ENCODE assay signal across 9 mouse cellular contexts in genomic region chr17:84959665-84960020, GRCm38 (mm10). TPM values are rescaled to one million over a fixed set of nuclear protein-coding genes. Genes with fewer than 3 reads are reported as not detected.
DNase-seq lines count a peak whose midpoint lies in the region; ATAC-seq and TF ChIP-seq lines count a peak whose summit lies in the region.
"Had no signal": no experiment of that assay in that cellular context is flagged by ENCODE, and none has a peak within 500 bp of the region (broad histone marks: within the 10 kb centered on the region; RNA-seq: fewer than 3 reads in every experiment).

No protein-coding gene starts in this region.

- H3K27ac ChIP-seq in left cerebral cortex, adult 2 months: peak overlapping the region; percentile 33; the same call in 1 of the 2 replicates
- no peak overlapping the region for H3K27ac ChIP-seq in embryonic facial prominence, embryonic 15.5 days (replicated peaks)
- H3K27ac ChIP-seq in intestine, embryonic 15.5 days: no peak overlapping the region

- 51% methylated on average over 3 of the region's 3 CpGs for WGBS in embryonic facial prominence, embryonic 15.5 days
- WGBS in intestine, embryonic 15.5 days: 29% methylated on average over 3 of the region's 3 CpGs

- H3ac ChIP-seq in myocyte (ENCODE audit: control insufficient read depth, insufficient read length): no peak overlapping the region

- H3K4me1 ChIP-seq in embryonic facial prominence, embryonic 15.5 days: peaks cover 21% of the 10 kb centered on the region
- peaks cover 6% of the 10 kb centered on the region for H3K4me1 ChIP-seq in intestine, embryonic 15.5 days (replicated peaks)

- TF ChIP-seq CTCF in left cerebral cortex, adult 2 months (IDR thresholded peaks at IDR 0.05): no peak

- ATAC-seq in embryonic facial prominence, embryonic 15.5 days (ENCODE audit: insufficient number of reproducible peaks, low FRiP score, low TSS enrichment, low read depth): no peak
- ATAC-seq in intestine, embryonic 15.5 days: no peak

- no peak for TF ChIP-seq POLR2A in myocyte (IDR thresholded peaks at IDR 0.05; ENCODE audit: insufficient read length, low read depth)

- intact Hi-C loops in left cerebral cortex, adult 2 months (cut with DNase I): no loop called here

- H3K4me2 ChIP-seq in embryonic facial prominence, embryonic 15.5 days (replicated peaks): peak overlapping the region; percentile 53
- peak overlapping the region; percentile 58 for H3K4me2 ChIP-seq in intestine, embryonic 15.5 days (replicated peaks)
- H3K4me2 ChIP-seq in myocyte (ENCODE audit: low read depth): peak overlapping the region; percentile 76

- H3K4me3 ChIP-seq in left cerebral cortex, adult 2 months: peak overlapping the region; percentile 93
- peak overlapping the region; percentile 91 for H3K4me3 ChIP-seq in embryonic facial prominence, embryonic 15.5 days (replicated peaks)
- peak overlapping the region; percentile 98 for H3K4me3 ChIP-seq in intestine, embryonic 15.5 days (replicated peaks)
- H3K4me3 ChIP-seq in myocyte: peak overlapping the region; percentile 61

- DNase-seq in left cerebral cortex, adult 2 months (ENCODE audit: extremely low spot score in 1 of 2, low spot score in 2 of 2): no peak
- DNase-seq in left cerebral cortex, adult 11 months (ENCODE audit: low spot score): no peak
- no peak for DNase-seq in right cerebral cortex, postnatal 10 days (ENCODE audit: low spot score in 2 of 2)
- DNase-seq in yolk sac, embryonic 10.5 days (ENCODE audit: low spot score): no peak
- no peak for DNase-seq in layer of hippocampus, postnatal 25 days (ENCODE audit: extremely low spot score in 1 of 2, low spot score in 1 of 2)
- DNase-seq: thymus, postnatal 25 days had no signal

- no peaks in the 10 kb centered on the region for H3K36me3 ChIP-seq in embryonic facial prominence, embryonic 15.5 days
- no peaks in the 10 kb centered on the region for H3K36me3 ChIP-seq in intestine, embryonic 15.5 days
- H3K36me3 ChIP-seq in myocyte (ENCODE audit: control insufficient read depth, insufficient read depth): peaks cover 3% of the 10 kb centered on the region

- peaks cover 64% of the 10 kb centered on the region for H3K79me2 ChIP-seq in myocyte (ENCODE audit: control insufficient read depth, insufficient read depth)

- H3K27me3 ChIP-seq in embryonic facial prominence, embryonic 15.5 days: no peaks in the 10 kb centered on the region
- no peaks in the 10 kb centered on the region for H3K27me3 ChIP-seq in intestine, embryonic 15.5 days (replicated peaks)
- no peaks in the 10 kb centered on the region for H3K27me3 ChIP-seq in myocyte (ENCODE audit: control insufficient read depth, insufficient read depth, insufficient read length)

- no peaks in the 10 kb centered on the region for H3K9me3 ChIP-seq in embryonic facial prominence, embryonic 15.5 days (replicated peaks)
- no peaks in the 10 kb centered on the region for H3K9me3 ChIP-seq in intestine, embryonic 15.5 days

- no peak overlapping the region for H3K9ac ChIP-seq in embryonic facial prominence, embryonic 15.5 days
- peak overlapping the region; percentile 31; the same call in 1 of the 2 replicates for H3K9ac ChIP-seq in intestine, embryonic 15.5 days

TF ChIP-seq in myocyte, 11 proteins besides CTCF, POLR2A, EP300 and RAD21:
- TF ChIP-seq USF1 (IDR thresholded peaks at IDR 0.05; ENCODE audit: low read depth): no peak
TF ChIP-seq in myocyte: peak in this region for 0.

RNA-seq across cellular contexts. Expression of gene Ppm1b, which starts 3.1 kb away (rescaled TPM):
- 100 to 1,000 TPM; 148 to 163 TPM for total RNA-seq in left cerebral cortex, adult 2 months (2021)
- polyA plus RNA-seq in embryonic facial prominence, embryonic 15.5 days (2015; fragmentation: Nextera tagmentation; extraction: Ambion mirVana): 72.0 and 79.6 TPM in 2 replicates
- polyA plus RNA-seq in intestine, embryonic 15.5 days (2015; fragmentation: Nextera tagmentation; extraction: Ambion mirVana): 94.5 and 96.6 TPM in 2 replicates
- polyA plus RNA-seq in myocyte (2012; fragmentation: generic; extraction: Trizol): 50.1 TPM
- total RNA-seq in layer of hippocampus, postnatal 25 days (2021): 100 to 1,000 TPM; 126 to 129 TPM
